Comparison of ENCODE assay signal across 12 mouse cellular contexts in genomic region chr8:44343401-44343800, GRCm38 (mm10).
"Had no signal": no experiment of that assay in that cellular context is flagged by ENCODE, and none has a peak within 500 bp of the region (broad histone marks: within the 10 kb centered on the region; RNA-seq: fewer than 3 reads in every experiment).

No protein-coding gene starts in this region.

- H3K4me3 ChIP-seq: intestine, embryonic 15.5 days; kidney, embryonic 15.5 days; liver, embryonic 13.5 days; midbrain, embryonic 12.5 days had no signal

- H3K36me3 ChIP-seq: intestine, embryonic 15.5 days; kidney, embryonic 15.5 days; liver, embryonic 13.5 days; midbrain, embryonic 12.5 days had no signal

- H3K4me1 ChIP-seq: intestine, embryonic 15.5 days; kidney, embryonic 15.5 days; liver, embryonic 13.5 days; midbrain, embryonic 12.5 days had no signal

- H3K27ac ChIP-seq: intestine, embryonic 15.5 days; kidney, embryonic 15.5 days; liver, embryonic 13.5 days; midbrain, embryonic 12.5 days had no signal

- ATAC-seq: intestine, embryonic 15.5 days; midbrain, embryonic 16.5 days had no signal

- H3K27me3 ChIP-seq: intestine, embryonic 15.5 days; kidney, embryonic 15.5 days; liver, embryonic 13.5 days; midbrain, embryonic 12.5 days had no signal

- DNase-seq: kidney, adult 11 months; kidney, adult 8-10 months; kidney, postnatal 14 days; liver; liver, embryonic 13.5 days; lung, adult 2 months; thymus, adult 18-20 months; thymus, postnatal 36 days had no signal

- H3K4me2 ChIP-seq: intestine, embryonic 15.5 days; kidney, embryonic 15.5 days; liver, embryonic 13.5 days; midbrain, embryonic 12.5 days had no signal

- H3K9ac ChIP-seq: intestine, embryonic 15.5 days; kidney, embryonic 15.5 days; liver, embryonic 13.5 days; midbrain, embryonic 12.5 days had no signal

- H3K9me3 ChIP-seq: intestine, embryonic 15.5 days; kidney, embryonic 15.5 days; liver, embryonic 13.5 days; midbrain, embryonic 12.5 days had no signal
